Mouse (Mus musculus): ENCODE results near the gene Carhsp1. TPM values are rescaled to one million over a fixed set of nuclear protein-coding genes. Genes with fewer than 3 reads are reported as not detected.

Carhsp1 gene
- total and polyA plus RNA-seq, 3 experiments: 19.5 to 28.0 TPM; not detected in 1

DNA sequence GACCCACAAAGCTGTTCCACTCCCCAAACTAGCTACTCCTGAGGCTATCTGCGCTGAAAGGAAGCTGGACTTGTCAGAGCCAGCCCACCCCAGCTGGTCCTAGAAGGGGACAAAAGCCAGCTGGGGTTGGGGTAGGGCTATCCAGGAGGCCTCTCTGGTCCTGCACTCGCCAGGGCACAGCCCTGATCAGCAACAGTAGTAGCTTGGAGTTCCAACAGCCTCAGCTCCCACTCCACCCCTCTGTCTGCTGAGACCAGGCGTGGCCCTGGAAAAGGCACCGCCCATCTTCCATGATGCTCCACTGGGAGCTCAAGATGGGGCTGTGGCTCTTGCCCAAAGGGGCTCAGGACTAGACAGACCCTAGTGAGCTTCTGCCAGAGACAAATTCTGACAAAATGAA, 4.1 kb downstream of the Carhsp1 start:
- no peak for DNase-seq (ENCODE audit: low read depth, low spot score)
- no peak for TF ChIP-seq KAT2A (conservative IDR thresholded peaks at IDR 0.05; ENCODE audit: low read depth, low read length)
- no peak for TF ChIP-seq MAFK (IDR thresholded peaks at IDR 0.05; ENCODE audit: borderline replicate concordance, low read depth, low read length)
- TF ChIP-seq POLR2A (IDR thresholded peaks at IDR 0.05; ENCODE audit: control insufficient read depth in 1 of 2, insufficient read depth in 1 of 2, low read depth in 1 of 2, low read length in 2 of 2, poor library complexity in 1 of 2): no peak
- no peak for TF ChIP-seq ZC3H11A (IDR thresholded peaks at IDR 0.05; ENCODE audit: low read depth, low read length)
- TF ChIP-seq BHLHE40 (IDR thresholded peaks at IDR 0.05; ENCODE audit: borderline replicate concordance, low read depth, low read length): no peak
- no peak for TF ChIP-seq MAZ (IDR thresholded peaks at IDR 0.05; ENCODE audit: low read depth, low read length)
- Histone ChIP-seq H3K27me3 (ENCODE audit: control insufficient read depth in 1 of 2, insufficient read depth in 2 of 2, low read length in 2 of 2) (no peaks in the 10 kb centered on the region), H3K4me3 (ENCODE audit: control insufficient read depth in 1 of 2, insufficient read depth in 1 of 2, low read depth in 2 of 2, low read length in 2 of 2) (no peak overlapping the region), H3K4me1 (ENCODE audit: control insufficient read depth in 1 of 2, insufficient read depth in 2 of 2, low read length in 2 of 2) (peaks cover 6 to 25% of the 10 kb centered on the region in 2 experiments), H3K27ac (ENCODE audit: control insufficient read depth, low read depth, low read length) (no peak overlapping the region), H3K79me2 (ENCODE audit: control insufficient read depth, insufficient read depth, low read length, poor library complexity) (no peaks in the 10 kb centered on the region; the same call in none of the 2 replicates), H3K9ac (ENCODE audit: control insufficient read depth, low read depth, low read length, poor library complexity, severe bottlenecking) (no peak overlapping the region), H3K9me3 (replicated peaks; ENCODE audit: insufficient read depth, low read length) (no peaks in the 10 kb centered on the region), H3K36me3 (ENCODE audit: control insufficient read depth in 1 of 2, insufficient read depth in 2 of 2, low read length in 2 of 2) (peaks cover 0 to 10% of the 10 kb centered on the region in 2 experiments; a peak in 2 of 4 replicates)

DNA sequence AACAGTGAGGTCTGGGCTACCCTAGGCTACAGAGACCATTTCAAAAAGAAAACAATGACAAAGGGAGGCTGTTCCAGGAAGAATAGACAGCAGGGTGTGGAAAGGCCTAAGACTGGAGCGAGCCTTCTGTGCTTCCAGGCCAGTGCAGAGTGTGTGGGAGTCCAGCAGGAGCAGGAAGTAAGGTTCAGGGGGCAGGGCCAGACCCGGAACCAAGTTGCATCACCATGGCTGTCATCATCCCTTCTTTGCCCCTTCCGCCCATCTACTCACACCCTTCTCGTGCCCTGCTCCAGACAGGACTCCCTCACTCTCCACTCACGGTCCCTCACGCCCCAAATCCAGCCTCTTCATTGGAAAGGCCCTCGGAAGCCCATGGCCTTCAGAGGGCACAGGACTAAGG, 4.7 kb downstream of the Carhsp1 start:
- TF ChIP-seq SMC3 (IDR thresholded peaks at IDR 0.05; ENCODE audit: low read depth, low read length) (no peak), UBTF (IDR thresholded peaks at IDR 0.05; ENCODE audit: borderline replicate concordance, insufficient read depth, low read depth, low read length) (no peak), SIN3A (IDR thresholded peaks at IDR 0.05; ENCODE audit: low read length) (no peak), MAZ (IDR thresholded peaks at IDR 0.05; ENCODE audit: low read depth, low read length) (no peak), NELFE (IDR thresholded peaks at IDR 0.05; ENCODE audit: low read depth, low read length) (no peak), POLR2AphosphoS5 (IDR thresholded peaks at IDR 0.05; ENCODE audit: borderline replicate concordance, low read depth, low read length) (no peak)
- Histone ChIP-seq H3K79me2 (ENCODE audit: control insufficient read depth, insufficient read depth, low read length, poor library complexity) (no peaks in the 10 kb centered on the region; the same call in none of the 2 replicates), H3K4me1 (ENCODE audit: control insufficient read depth in 1 of 2, insufficient read depth in 2 of 2, low read length in 2 of 2) (peaks cover 6 to 22% of the 10 kb centered on the region in 2 experiments), H3K9me3 (replicated peaks; ENCODE audit: insufficient read depth, low read length) (no peaks in the 10 kb centered on the region), H3K27ac (ENCODE audit: control insufficient read depth, low read depth, low read length) (peak overlapping the region; percentile 52), H3K9ac (ENCODE audit: control insufficient read depth, low read depth, low read length, poor library complexity, severe bottlenecking) (peak overlapping the region; percentile 23), H3K4me3 (ENCODE audit: control insufficient read depth in 1 of 2, insufficient read depth in 1 of 2, low read depth in 2 of 2, low read length in 2 of 2) (no peak overlapping the region), H3K36me3 (ENCODE audit: control insufficient read depth in 1 of 2, insufficient read depth in 2 of 2, low read length in 2 of 2) (peaks cover 0 to 10% of the 10 kb centered on the region in 2 experiments; a peak in 3 of 4 replicates), H3K27me3 (ENCODE audit: control insufficient read depth in 1 of 2, insufficient read depth in 2 of 2, low read length in 2 of 2) (no peaks in the 10 kb centered on the region)
- DNase-seq (ENCODE audit: low read depth, low spot score): no peak

DNA sequence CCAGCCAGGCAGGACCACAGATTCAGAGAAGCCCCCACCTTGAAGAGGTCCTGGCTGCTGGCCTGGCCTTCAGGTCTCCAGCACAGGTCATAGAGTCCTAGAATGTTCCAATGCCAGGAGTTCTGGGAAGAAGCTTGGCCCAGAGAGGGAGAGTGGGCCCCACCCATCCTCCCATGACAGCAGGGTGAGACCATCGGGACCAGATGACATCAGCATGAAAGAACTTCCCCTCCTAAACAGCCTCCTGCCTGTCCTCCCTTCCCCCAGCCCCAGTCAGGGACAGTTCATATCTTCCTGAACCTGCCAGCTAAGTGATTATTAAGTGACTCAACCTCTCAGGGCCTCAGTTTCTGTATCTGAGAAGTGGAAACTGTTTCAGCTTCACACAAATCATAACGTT, 5.5 kb downstream of the Carhsp1 start:
- Histone ChIP-seq H3K27me3 (ENCODE audit: control insufficient read depth in 1 of 2, insufficient read depth in 2 of 2, low read length in 2 of 2) (no peaks in the 10 kb centered on the region), H3K9ac (ENCODE audit: control insufficient read depth, low read depth, low read length, poor library complexity, severe bottlenecking) (no peak overlapping the region), H3K9me3 (replicated peaks; ENCODE audit: insufficient read depth, low read length) (no peaks in the 10 kb centered on the region), H3K27ac (ENCODE audit: control insufficient read depth, low read depth, low read length) (no peak overlapping the region), H3K36me3 (ENCODE audit: control insufficient read depth in 1 of 2, insufficient read depth in 2 of 2, low read length in 2 of 2) (peaks cover 0 to 10% of the 10 kb centered on the region in 2 experiments; a peak in 3 of 4 replicates), H3K4me3 (ENCODE audit: control insufficient read depth in 1 of 2, insufficient read depth in 1 of 2, low read depth in 2 of 2, low read length in 2 of 2) (no peak overlapping the region), H3K4me1 (ENCODE audit: control insufficient read depth in 1 of 2, insufficient read depth in 2 of 2, low read length in 2 of 2) (peaks cover 6 to 22% of the 10 kb centered on the region in 2 experiments), H3K79me2 (ENCODE audit: control insufficient read depth, insufficient read depth, low read length, poor library complexity) (no peaks in the 10 kb centered on the region; the same call in 1 of the 2 replicates)
- DNase-seq (ENCODE audit: low read depth, low spot score): peak; percentile 82
- no peak for TF ChIP-seq ELF1 (IDR thresholded peaks at IDR 0.05; ENCODE audit: low read depth, low read length)
- TF ChIP-seq JUND (IDR thresholded peaks at IDR 0.05; ENCODE audit: low read depth, low read length): 0 out of 2 replicates have a peak, but pooled peaks have one; percentile 7
- no peak for TF ChIP-seq CTCF (IDR thresholded peaks at IDR 0.05 in 2 of 3, conservative IDR thresholded peaks at IDR 0.05 in 1 of 3; ENCODE audit: control insufficient read depth in 1 of 3, insufficient read depth in 1 of 3, low read depth in 2 of 3, low read length in 3 of 3, poor library complexity in 1 of 3, severe bottlenecking in 1 of 3)
- no peak for TF ChIP-seq TAL1 (IDR thresholded peaks at IDR 0.05; ENCODE audit: low read length)
- peak in 1 of 2 experiments; percentile 60; a peak in 2 of 4 replicates for TF ChIP-seq EP300 (IDR thresholded peaks at IDR 0.05; ENCODE audit: low read depth in 1 of 2, low read length in 2 of 2)
- peak; percentile 26 for TF ChIP-seq CHD2 (IDR thresholded peaks at IDR 0.05; ENCODE audit: low read length)
- TF ChIP-seq MAZ (IDR thresholded peaks at IDR 0.05; ENCODE audit: low read depth, low read length): no peak
- peak; percentile 78 for TF ChIP-seq ETS1 (IDR thresholded peaks at IDR 0.05; ENCODE audit: low read depth, low read length)

All from MEL (cell line).